Mouse (Mus musculus): Measurements from ENCODE around the gene Fahd1. TPM values are rescaled to one million over a fixed set of nuclear protein-coding genes. Genes with fewer than 3 reads are reported as not detected.

Fahd1 gene
- polyA plus RNA-seq, 1 experiment from 2014 or later = 36.5 TPM

DNA sequence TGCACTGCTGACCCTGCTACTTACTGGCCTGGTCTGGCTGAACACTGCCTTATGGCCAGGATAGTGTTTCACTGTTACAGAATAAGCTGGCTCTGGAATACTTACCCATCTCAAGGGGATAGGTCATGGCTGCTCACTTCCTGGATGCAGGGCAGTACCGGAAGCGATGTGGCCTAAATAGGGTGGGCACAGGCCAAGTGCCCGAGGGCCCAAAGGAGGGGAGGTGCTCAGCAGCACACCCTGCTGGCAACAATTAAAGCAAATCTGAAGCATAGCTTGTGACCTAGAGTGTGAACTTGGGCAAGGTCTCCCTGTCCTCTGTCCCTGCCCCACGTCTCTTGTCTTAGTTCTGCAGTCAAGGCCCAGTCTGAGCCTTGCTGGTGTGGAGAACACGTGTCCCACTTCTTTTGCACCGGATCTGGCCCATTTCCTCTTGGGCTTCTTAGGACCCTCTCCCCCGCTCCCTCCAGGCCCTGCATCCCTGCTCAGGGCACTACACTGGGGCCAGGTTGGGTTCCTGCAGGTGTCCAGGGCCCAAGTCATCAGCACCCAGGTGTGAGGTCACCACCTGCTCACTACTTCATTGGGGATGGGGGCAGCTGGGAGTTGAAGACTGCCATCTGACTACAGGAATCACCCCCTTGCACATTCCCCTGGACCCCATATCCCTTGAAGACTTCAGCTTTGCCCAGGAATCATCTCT is 31.7 kb upstream of the Fahd1 start:
- Histone ChIP-seq H3K27ac (ENCODE audit: poor library complexity, severe bottlenecking) (no peak overlapping the region), H3K27me3 (replicated peaks) (no peaks in the 10 kb centered on the region), H3K36me3 (peaks cover 20% of the 10 kb centered on the region), H3K4me2 (no peak overlapping the region), H3K9me3 (replicated peaks) (no peaks in the 10 kb centered on the region), H3K9ac (no peak overlapping the region), H3K4me1 (replicated peaks) (peaks cover 15% of the 10 kb centered on the region), H3K4me3 (no peak overlapping the region)
- 46% methylated on average over 7 of the region's 7 CpGs for WGBS
- no peak for ATAC-seq (ENCODE audit: insufficient number of reproducible peaks, low FRiP score)

DNA sequence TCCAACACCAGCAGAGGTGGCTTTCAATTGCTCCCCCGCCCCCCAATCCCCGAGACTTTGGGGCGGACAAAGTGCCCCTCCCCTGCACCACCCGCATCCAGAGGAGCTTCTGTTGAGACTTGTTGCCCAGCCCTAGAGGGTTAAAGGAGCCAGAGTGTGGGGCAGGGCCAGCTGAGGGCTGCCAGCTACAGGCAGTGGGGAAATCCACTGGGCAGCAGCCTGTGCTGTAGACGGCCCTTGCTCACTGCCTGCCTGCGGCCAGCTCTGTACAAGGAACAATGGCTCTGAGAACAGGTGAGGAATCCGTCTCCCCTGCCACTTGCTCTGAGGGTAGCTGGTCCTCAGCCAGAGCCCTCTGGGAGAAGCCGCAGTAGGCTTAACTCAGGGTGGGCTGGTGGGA is 28.4 kb upstream of the Fahd1 start:
- no peak for ATAC-seq (ENCODE audit: insufficient number of reproducible peaks, low FRiP score)
- Histone ChIP-seq H3K4me2 (no peak overlapping the region), H3K36me3 (peaks cover 12% of the 10 kb centered on the region), H3K27ac (ENCODE audit: poor library complexity, severe bottlenecking) (no peak overlapping the region), H3K4me3 (no peak overlapping the region), H3K9ac (no peak overlapping the region), H3K4me1 (replicated peaks) (0 out of 2 replicates have a peak, but pooled peaks cover 5% of the 10 kb centered on the region), H3K9me3 (replicated peaks) (no peaks in the 10 kb centered on the region), H3K27me3 (replicated peaks) (no peaks in the 10 kb centered on the region)
- WGBS = 70% methylated on average over 8 of the region's 8 CpGs

- WGBS = 40% methylated on average over 5 of the region's 5 CpGs
- peaks cover 8% of the 10 kb centered on the region for H3K36me3 ChIP-seq
- H3K9ac ChIP-seq = no peak overlapping the region; the same call in 1 of the 2 replicates
- no peaks in the 10 kb centered on the region for H3K9me3 ChIP-seq (replicated peaks)
- H3K4me2 ChIP-seq = no peak overlapping the region
- no peaks in the 10 kb centered on the region for H3K27me3 ChIP-seq (replicated peaks)
- ATAC-seq (ENCODE audit: insufficient number of reproducible peaks, low FRiP score) = 0 out of 2 replicates have a peak, but pooled peaks have one; percentile 5
- H3K4me3 ChIP-seq = no peak overlapping the region
- H3K4me1 ChIP-seq (replicated peaks) = 0 out of 2 replicates have a peak, but pooled peaks cover 5% of the 10 kb centered on the region
- no peak overlapping the region for H3K27ac ChIP-seq (ENCODE audit: poor library complexity, severe bottlenecking)
Measured at GRCm38 (mm10) chr17:24878117-24878397, 27.9 kb upstream of the Fahd1 start.

GRCm38 (mm10) chr17:24877336-24878116 is 27.4 kb upstream of the Fahd1 start:
- Histone ChIP-seq H3K4me1 (replicated peaks) (0 out of 2 replicates have a peak, but pooled peaks cover 5% of the 10 kb centered on the region), H3K4me2 (no peak overlapping the region), H3K36me3 (peaks cover 2% of the 10 kb centered on the region; the same call in 1 of the 2 replicates), H3K27ac (ENCODE audit: poor library complexity, severe bottlenecking) (no peak overlapping the region), H3K27me3 (replicated peaks) (no peaks in the 10 kb centered on the region), H3K9me3 (replicated peaks) (no peaks in the 10 kb centered on the region), H3K9ac (no peak overlapping the region; the same call in 1 of the 2 replicates), H3K4me3 (no peak overlapping the region)
- WGBS = 58% methylated on average over 10 of the region's 10 CpGs
- ATAC-seq (ENCODE audit: insufficient number of reproducible peaks, low FRiP score) = 0 out of 2 replicates have a peak, but pooled peaks have one; percentile 12

DNA sequence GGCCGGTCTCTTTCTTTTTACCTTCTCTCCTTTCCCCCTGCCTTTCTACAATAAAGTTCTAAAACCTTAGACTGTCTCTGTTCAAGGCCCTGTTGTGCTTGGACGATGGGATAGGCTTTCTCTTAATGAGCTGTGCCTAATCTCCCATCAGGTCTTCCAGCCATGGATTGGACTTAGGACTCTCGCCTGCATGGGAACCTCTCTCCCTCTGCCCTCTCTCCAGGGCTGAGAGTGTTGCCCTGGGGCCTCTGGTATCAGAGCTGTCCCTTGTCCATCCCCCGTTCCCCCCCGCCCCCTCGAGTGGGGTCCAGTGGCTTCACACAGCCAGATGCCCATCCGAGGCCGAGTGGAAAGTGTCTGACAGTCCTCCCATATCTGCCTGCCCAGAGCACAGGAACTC is 24.8 kb upstream of the Fahd1 start:
- H3K27ac ChIP-seq (ENCODE audit: poor library complexity, severe bottlenecking) = no peak overlapping the region
- no peak overlapping the region for H3K4me3 ChIP-seq
- H3K9me3 ChIP-seq (replicated peaks) = no peaks in the 10 kb centered on the region
- no peak overlapping the region for H3K4me2 ChIP-seq
- no peaks in the 10 kb centered on the region for H3K27me3 ChIP-seq (replicated peaks)
- no peaks in the 10 kb centered on the region for H3K4me1 ChIP-seq (replicated peaks)
- WGBS = 63% methylated on average over 8 of the region's 8 CpGs
- H3K36me3 ChIP-seq = no peaks in the 10 kb centered on the region
- H3K9ac ChIP-seq = no peak overlapping the region
- no peak for ATAC-seq (ENCODE audit: insufficient number of reproducible peaks, low FRiP score)

- Histone ChIP-seq H3K27me3 (replicated peaks) (no peaks in the 10 kb centered on the region), H3K4me3 (no peak overlapping the region), H3K4me2 (no peak overlapping the region), H3K4me1 (replicated peaks) (no peaks in the 10 kb centered on the region), H3K9me3 (replicated peaks) (no peaks in the 10 kb centered on the region), H3K36me3 (no peaks in the 10 kb centered on the region), H3K9ac (no peak overlapping the region), H3K27ac (ENCODE audit: poor library complexity, severe bottlenecking) (no peak overlapping the region)
- 57% methylated on average over 1 of the region's 1 CpGs for WGBS
- ATAC-seq (ENCODE audit: insufficient number of reproducible peaks, low FRiP score) = no peak
Measured at GRCm38 (mm10) chr17:24874405-24874745, 24.2 kb upstream of the Fahd1 start.

DNA sequence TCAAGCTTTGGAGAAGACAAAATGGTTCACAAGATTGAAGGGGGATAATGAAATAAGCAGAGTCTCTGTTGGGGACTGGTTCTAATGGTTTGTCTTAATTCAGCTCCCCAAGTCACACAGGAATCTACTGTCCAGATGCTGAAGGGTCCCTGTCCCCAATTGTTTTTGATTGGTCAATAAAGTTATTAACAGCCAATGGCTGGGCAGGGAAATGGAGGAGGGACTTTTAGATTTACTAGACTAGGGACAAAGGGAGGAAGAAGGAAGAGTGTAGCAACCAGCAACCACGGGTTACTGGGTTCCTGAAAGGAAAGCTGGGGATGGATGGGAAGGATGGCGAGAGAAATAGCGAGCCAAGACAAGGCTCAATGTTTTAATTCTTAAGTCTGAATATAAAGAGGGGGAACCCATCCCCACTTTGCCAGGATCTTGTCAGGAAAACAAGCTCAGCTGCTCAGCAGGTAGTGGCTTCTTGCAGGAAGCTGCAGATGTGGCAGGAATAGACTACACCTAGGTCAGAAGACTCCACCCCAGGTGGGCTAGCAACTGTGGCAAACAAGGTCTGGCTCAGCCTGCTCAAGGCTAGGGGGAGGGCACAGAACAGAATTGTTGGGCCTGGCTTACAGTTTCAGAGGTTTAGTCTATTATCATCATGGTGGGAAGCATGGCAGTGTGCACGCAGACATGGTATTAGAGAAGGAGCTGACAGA is 23.7 kb upstream of the Fahd1 start:
- Histone ChIP-seq H3K9ac (no peak overlapping the region), H3K4me1 (replicated peaks) (no peaks in the 10 kb centered on the region), H3K36me3 (no peaks in the 10 kb centered on the region), H3K4me3 (no peak overlapping the region), H3K4me2 (no peak overlapping the region), H3K27me3 (replicated peaks) (no peaks in the 10 kb centered on the region), H3K27ac (ENCODE audit: poor library complexity, severe bottlenecking) (no peak overlapping the region), H3K9me3 (replicated peaks) (no peaks in the 10 kb centered on the region)
- ATAC-seq (ENCODE audit: insufficient number of reproducible peaks, low FRiP score) = no peak
- 34% methylated on average over 4 of the region's 4 CpGs for WGBS

GRCm38 (mm10) chr17:24867914-24868313 is 17.8 kb upstream of the Fahd1 start:
- Histone ChIP-seq H3K27me3 (replicated peaks) (no peaks in the 10 kb centered on the region), H3K27ac (ENCODE audit: poor library complexity, severe bottlenecking) (no peak overlapping the region), H3K4me1 (replicated peaks) (no peaks in the 10 kb centered on the region), H3K9ac (no peak overlapping the region), H3K4me2 (no peak overlapping the region), H3K36me3 (peaks cover 10% of the 10 kb centered on the region; the same call in 1 of the 2 replicates), H3K4me3 (no peak overlapping the region), H3K9me3 (replicated peaks) (no peaks in the 10 kb centered on the region)
- ATAC-seq (ENCODE audit: insufficient number of reproducible peaks, low FRiP score) = no peak
- WGBS = 88% methylated on average over 10 of the region's 10 CpGs

DNA sequence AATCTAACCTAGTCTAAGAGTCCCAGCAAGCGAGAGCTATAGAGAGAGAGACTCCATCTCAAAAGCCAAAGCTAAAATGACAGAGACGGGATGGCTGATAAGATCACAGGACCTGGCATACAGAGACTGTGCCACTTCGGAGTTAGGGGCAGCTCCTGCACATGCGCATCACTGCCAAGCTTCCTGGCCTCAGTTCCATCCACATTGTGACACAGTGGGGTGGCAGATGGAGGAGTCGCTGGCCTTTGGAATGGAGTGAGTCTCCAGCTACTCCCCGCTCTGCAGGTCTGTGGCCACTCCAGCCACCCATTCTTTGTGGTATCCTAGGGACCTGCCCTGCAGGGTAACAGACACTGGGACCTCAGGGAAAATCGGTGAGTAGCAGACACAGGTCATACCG is 15.6 kb upstream of the Fahd1 start, which contains the start of gene Igfals:
Gene Igfals (plus strand): TSS at position 222 of the 400 bp plus-strand sequence.
- H3K9ac ChIP-seq = no peak within 1 kb of the TSS
- no peak for ATAC-seq (ENCODE audit: insufficient number of reproducible peaks, low FRiP score)
- H3K9me3 ChIP-seq (replicated peaks) = no peaks in the 10 kb centered on the region
- H3K4me1 ChIP-seq (replicated peaks) = no peaks in the 10 kb centered on the region
- no peak within 1 kb of the TSS for H3K4me2 ChIP-seq
- peaks cover 29% of the 10 kb centered on the region for H3K36me3 ChIP-seq
- no peak within 1 kb of the TSS for H3K4me3 ChIP-seq
- no peaks in the 10 kb centered on the region for H3K27me3 ChIP-seq (replicated peaks)
- H3K27ac ChIP-seq (ENCODE audit: poor library complexity, severe bottlenecking) = no peak within 1 kb of the TSS
- 87% methylated on average over 8 of the region's 8 CpGs for WGBS

GRCm38 (mm10) chr17:24861785-24862184 is 11.6 kb upstream of the Fahd1 start:
- Histone ChIP-seq H3K4me1 (replicated peaks) (no peaks in the 10 kb centered on the region), H3K4me2 (no peak overlapping the region), H3K36me3 (peaks cover 52% of the 10 kb centered on the region), H3K9me3 (replicated peaks) (no peaks in the 10 kb centered on the region), H3K9ac (no peak overlapping the region), H3K27ac (ENCODE audit: poor library complexity, severe bottlenecking) (no peak overlapping the region), H3K4me3 (no peak overlapping the region), H3K27me3 (replicated peaks) (no peaks in the 10 kb centered on the region)
- WGBS = 88% methylated on average over 3 of the region's 3 CpGs
- ATAC-seq (ENCODE audit: insufficient number of reproducible peaks, low FRiP score) = no peak

- no peak overlapping the region for H3K9ac ChIP-seq
- no peak overlapping the region for H3K4me2 ChIP-seq
- no peaks in the 10 kb centered on the region for H3K4me1 ChIP-seq (replicated peaks)
- H3K27ac ChIP-seq (ENCODE audit: poor library complexity, severe bottlenecking) = no peak overlapping the region
- no peaks in the 10 kb centered on the region for H3K9me3 ChIP-seq (replicated peaks)
- 84% methylated on average over 8 of the region's 8 CpGs for WGBS
- H3K36me3 ChIP-seq = peaks cover 64% of the 10 kb centered on the region
- no peak for ATAC-seq (ENCODE audit: insufficient number of reproducible peaks, low FRiP score)
- no peak overlapping the region for H3K4me3 ChIP-seq
- H3K27me3 ChIP-seq (replicated peaks) = no peaks in the 10 kb centered on the region
Measured at GRCm38 (mm10) chr17:24860076-24860475, 9.9 kb upstream of the Fahd1 start.

Data from heart, embryonic 12.5 days (tissue).